Mouse (Mus musculus) neural tube, embryonic 11.5 days (tissue): Measurements from ENCODE around the gene Cox8a. TPM values are rescaled to one million over a fixed set of nuclear protein-coding genes. Genes with fewer than 3 reads are reported as not detected.

Source experiments
- ATAC-seq: fragments of 200-750 bp; cut with Nextera tagmentation; 2 replicates; pipeline ENCODE4 v1.8.0; 2017; ENCODE audit warnings: moderate number of reproducible peaks, mild to moderate bottlenecking, moderate TSS enrichment, moderate library complexity; ENCODE audit not compliant: insufficient read depth, low FRiP score, low TSS enrichment
- DNase-seq: peaks from one replicate; pipeline ENCODE4 v3.0.0-alpha.2; 2015; ENCODE audit warnings: low spot score
- H3K27ac ChIP-seq: fragments of 300-500 bp; sonication (generic); 2 replicates; pipeline ENCODE4 v1.5.1; 2014; ENCODE audit warnings: low read depth, mild to moderate bottlenecking, low read length
- H3K27me3 ChIP-seq: fragments of 300-500 bp; sonication (generic); 2 replicates; pipeline ENCODE4 v1.6.1; 2014; ENCODE audit warnings: mild to moderate bottlenecking, low read length, mixed read lengths; ENCODE audit not compliant: control insufficient read depth, insufficient read depth
- H3K36me3 ChIP-seq: fragments of 300-500 bp; sonication (generic); 2 replicates; pipeline ENCODE4 v1.6.1; 2014; ENCODE audit warnings: mild to moderate bottlenecking, low read length, moderate library complexity, mixed read lengths; ENCODE audit not compliant: control insufficient read depth, insufficient read depth
- H3K4me1 ChIP-seq: fragments of 300-500 bp; sonication (generic); 2 replicates; pipeline ENCODE4 v1.6.1; 2014; ENCODE audit warnings: low read length, mixed read lengths; ENCODE audit not compliant: control insufficient read depth, insufficient read depth
- H3K4me2 ChIP-seq: fragments of 300-500 bp; sonication (generic); 2 replicates; pipeline ENCODE4 v1.6.1; 2014; ENCODE audit warnings: low read depth, mild to moderate bottlenecking, moderate library complexity
- H3K4me3 ChIP-seq: fragments of 300-500 bp; sonication (generic); 2 replicates; pipeline ENCODE4 v1.5.1; 2014; ENCODE audit warnings: low read depth, low read length
- H3K9ac ChIP-seq: fragments of 300-500 bp; sonication (generic); 2 replicates; pipeline ENCODE4 v1.6.1; 2014; ENCODE audit warnings: mild to moderate bottlenecking, low read length
- H3K9me3 ChIP-seq: fragments of 300-500 bp; sonication (generic); 2 replicates; pipeline ENCODE4 v1.6.1; 2016; ENCODE audit warnings: low read length; ENCODE audit not compliant: control insufficient read depth
- WGBS: fragments of 180-500 bp; shearing (Covaris S2); extraction: QIAGEN DNeasy Blood & Tissue Kit; methylation state at CpG from one replicate; pipeline ENCODE4 v1.1.7; 2014; 5-methylcytosine and 5-hydroxymethylcytosine counted together
- polyA plus RNA-seq: library from polyadenylated mRNA; unstranded; fragments of >200 nt; fragmentation: Nextera tagmentation; extraction: Ambion mirVana; gene quantifications from 2 replicates; pipeline ENCODE4 v1.2.1, GENCODE M21; 2014

The Cox8a gene
- polyA plus RNA-seq, 1 experiment from 2014 or later: 706 TPM

GRCm38 (mm10) chr19:7213010-7213409 lies 4.4 kb downstream of the Cox8a start:
- H3K27me3 ChIP-seq: no peaks in the 10 kb centered on the region
- H3K9me3 ChIP-seq: no peaks in the 10 kb centered on the region
- H3K4me2 ChIP-seq: no peak overlapping the region
- H3K4me3 ChIP-seq: no peak overlapping the region
- no peak overlapping the region for H3K27ac ChIP-seq
- H3K36me3 ChIP-seq: peaks cover 15% of the 10 kb centered on the region
- ATAC-seq (no peak), DNase-seq (no peak)
- 89% methylated on average over 3 of the region's 3 CpGs for WGBS
- no peak overlapping the region for H3K9ac ChIP-seq
- H3K4me1 ChIP-seq: peaks cover 7% of the 10 kb centered on the region

GRCm38 (mm10) chr19:7212216-7212615 lies 5.2 kb downstream of the Cox8a start:
- WGBS: 100% methylated on average over 1 of the region's 1 CpGs
- H3K4me2 ChIP-seq: no peak overlapping the region
- no peaks in the 10 kb centered on the region for H3K9me3 ChIP-seq
- no peak overlapping the region for H3K9ac ChIP-seq
- no peak for DNase-seq
- H3K4me3 ChIP-seq: no peak overlapping the region
- H3K27ac ChIP-seq: no peak overlapping the region
- no peaks in the 10 kb centered on the region for H3K27me3 ChIP-seq
- H3K4me1 ChIP-seq: peaks cover 7% of the 10 kb centered on the region
- H3K36me3 ChIP-seq: peaks cover 15% of the 10 kb centered on the region
- ATAC-seq: no peak

GRCm38 (mm10) chr19:7209907-7210646 lies 7.3 kb downstream of the Cox8a start:
- Histone ChIP-seq H3K4me3 (no peak overlapping the region), H3K4me2 (no peak overlapping the region), H3K36me3 (peaks cover 15% of the 10 kb centered on the region), H3K27ac (no peak overlapping the region), H3K4me1 (peaks cover 7% of the 10 kb centered on the region), H3K9ac (no peak overlapping the region), H3K9me3 (no peaks in the 10 kb centered on the region), H3K27me3 (no peaks in the 10 kb centered on the region)
- 88% methylated on average over 7 of the region's 7 CpGs for WGBS
- no peak for ATAC-seq
- no peak for DNase-seq

GRCm38 (mm10) chr19:7205753-7206736 lies 11.4 kb downstream of the Cox8a start, which contains the start of gene Otub1:
Otub1 (minus strand) TSS chr19:7206316.
- DNase-seq (peak; percentile 96), ATAC-seq (peak; percentile 96)
- H3K27me3 ChIP-seq: no peaks in the 10 kb centered on the region
- H3K4me2 ChIP-seq: peak within 1 kb of the TSS; percentile 92
- H3K36me3 ChIP-seq: peaks cover 15% of the 10 kb centered on the region
- H3K9ac ChIP-seq: peak within 1 kb of the TSS; percentile 81
- peak within 1 kb of the TSS; percentile 85 for H3K27ac ChIP-seq
- WGBS: under 1% methylated on average over 64 of the region's 79 CpGs
- no peaks in the 10 kb centered on the region for H3K9me3 ChIP-seq
- H3K4me3 ChIP-seq: peak within 1 kb of the TSS; percentile 74
- peaks cover 15% of the 10 kb centered on the region for H3K4me1 ChIP-seq

- H3K4me3 ChIP-seq: peak overlapping the region; percentile 74
- peak overlapping the region; percentile 85; the same call in 1 of the 2 replicates for H3K27ac ChIP-seq
- DNase-seq: no peak
- H3K9me3 ChIP-seq: no peaks in the 10 kb centered on the region
- H3K27me3 ChIP-seq: no peaks in the 10 kb centered on the region
- WGBS: 37% methylated on average over 7 of the region's 7 CpGs
- H3K4me1 ChIP-seq: peaks cover 15% of the 10 kb centered on the region
- H3K4me2 ChIP-seq: peak overlapping the region; percentile 92
- no peak for ATAC-seq
- peaks cover 19% of the 10 kb centered on the region for H3K36me3 ChIP-seq
- H3K9ac ChIP-seq: peak overlapping the region; percentile 81
These were observed 12.1 kb downstream of the Cox8a start for GRCm38 (mm10) chr19:7205326-7205725.

GRCm38 (mm10) chr19:7204898-7205297 lies 12.5 kb downstream of the Cox8a start:
- no peak for ATAC-seq

GRCm38 (mm10) chr19:7200427-7200826 lies 17.0 kb downstream of the Cox8a start:
- 67% methylated on average over 1 of the region's 1 CpGs for WGBS
- DNase-seq (no peak), ATAC-seq (no peak)
- Histone ChIP-seq H3K9ac (no peak overlapping the region), H3K4me3 (no peak overlapping the region), H3K36me3 (peaks cover 27% of the 10 kb centered on the region), H3K4me1 (peaks cover 23% of the 10 kb centered on the region), H3K27ac (no peak overlapping the region), H3K27me3 (no peaks in the 10 kb centered on the region), H3K9me3 (no peaks in the 10 kb centered on the region), H3K4me2 (no peak overlapping the region)

More at GRCm38 (mm10) chr19:7204898-7205297, 12.5 kb downstream of the Cox8a start:
- Histone ChIP-seq H3K9ac (peak overlapping the region; percentile 81), H3K4me2 (peak overlapping the region; percentile 92), H3K4me3 (peak overlapping the region; percentile 74), H3K4me1 (peaks cover 15% of the 10 kb centered on the region), H3K9me3 (no peaks in the 10 kb centered on the region), H3K27me3 (no peaks in the 10 kb centered on the region), H3K36me3 (peaks cover 20% of the 10 kb centered on the region), H3K27ac (no peak overlapping the region)
- DNase-seq: no peak
- WGBS: 68% methylated on average over 2 of the region's 2 CpGs

- H3K9me3 ChIP-seq: no peaks in the 10 kb centered on the region
- peaks cover 26% of the 10 kb centered on the region for H3K36me3 ChIP-seq
- peaks cover 4% of the 10 kb centered on the region for H3K27me3 ChIP-seq
- H3K27ac ChIP-seq: no peak overlapping the region
- WGBS: 96% methylated on average over 13 of the region's 13 CpGs
- no peak overlapping the region for H3K4me3 ChIP-seq
- peaks cover 13% of the 10 kb centered on the region; the same call in 1 of the 2 replicates for H3K4me1 ChIP-seq
- ATAC-seq: no peak
- no peak for DNase-seq
- no peak overlapping the region for H3K4me2 ChIP-seq
- H3K9ac ChIP-seq: no peak overlapping the region
These were observed 18.3 kb downstream of the Cox8a start for GRCm38 (mm10) chr19:7199089-7199488.
